Mouse (Mus musculus) CH12.LX (cell line): Measurements from ENCODE around the gene Plekhf1. TPM values are rescaled to one million over a fixed set of nuclear protein-coding genes. Genes with fewer than 3 reads are reported as not detected.

ENCODE experiments used
- DNase-seq: peaks from one replicate; pipeline ENCODE4 v3.0.0-alpha.2; 2013; ENCODE audit errors: extremely low read depth
- H3K27ac ChIP-seq: 2 replicates; pipeline ENCODE4 v1.5.1; 2012; ENCODE audit warnings: low read depth, mild to moderate bottlenecking, control low read depth, moderate library complexity; ENCODE audit not compliant: insufficient read depth
- H3K27me3 ChIP-seq: replicated peaks from 2 replicates; pipeline ENCODE3; 2012; ENCODE audit warnings: inconsistent platforms
- H3K36me3 ChIP-seq, 2 experiments: replicated peaks in 1 of 2; 2 replicates each; pipeline versions ENCODE3 to v1.6.1; 2012; ENCODE audit warnings: inconsistent platforms in 1 of 2, low read length in 1 of 2, mild to moderate bottlenecking in 1 of 2, mixed read lengths in 1 of 2, moderate library complexity in 1 of 2; ENCODE audit not compliant: control insufficient read depth in 1 of 2, insufficient read depth in 1 of 2
- H3K4me1 ChIP-seq, 2 experiments: 2 replicates each; pipeline ENCODE4 v1.6.1; 2012; ENCODE audit warnings: inconsistent platforms in 1 of 2, moderate library complexity in 1 of 2; ENCODE audit not compliant: insufficient read depth in 2 of 2, control insufficient read depth in 1 of 2
- H3K4me2 ChIP-seq: 2 replicates; pipeline ENCODE4 v1.6.1; 2012; ENCODE audit warnings: low read depth, mild to moderate bottlenecking, control low read depth; ENCODE audit not compliant: poor library complexity, insufficient read depth, severe bottlenecking
- H3K4me3 ChIP-seq, 3 experiments: fragments of 150-350 bp in 1 of 3; sonication (generic) in 1 of 3; replicated peaks in 1 of 3; 2 replicates each; pipeline versions ENCODE3 to v1.5.1; 2011 to 2012; ENCODE audit warnings: low read depth in 2 of 3, low read length in 2 of 3, mild to moderate bottlenecking in 2 of 3, moderate library complexity in 2 of 3, control low read depth in 1 of 3, improper control_type of control experiment in 1 of 3, inconsistent platforms in 1 of 3, mixed read lengths in 1 of 3; ENCODE audit not compliant: poor library complexity in 1 of 3
- H3K79me2 ChIP-seq: replicated peaks from 2 replicates; pipeline ENCODE4 v1.6.1; 2012; ENCODE audit warnings: mild to moderate bottlenecking, moderate library complexity; ENCODE audit not compliant: control insufficient read depth, poor library complexity, insufficient read depth, severe bottlenecking; ENCODE audit errors: extremely low read depth
- H3K9ac ChIP-seq: 2 replicates; pipeline ENCODE4 v1.6.1; 2012; ENCODE audit warnings: low read depth, mild to moderate bottlenecking, control low read depth, moderate library complexity; ENCODE audit not compliant: insufficient read depth
- H3K9me3 ChIP-seq: replicated peaks from 2 replicates; pipeline ENCODE3; 2012; ENCODE audit warnings: low read length, inconsistent platforms, mixed read lengths
- BHLHE40 ChIP-seq: IDR thresholded peaks from 2 replicates; pipeline ENCODE4 v1.6.1; 2011; ENCODE audit warnings: mild to moderate bottlenecking, low read depth, low read length, improper control_type of control experiment
- CHD1 ChIP-seq: IDR thresholded peaks from 2 replicates; pipeline ENCODE4 v1.6.1; 2012; ENCODE audit warnings: low read depth, low read length, improper control_type of control experiment, inconsistent platforms
- CHD2 ChIP-seq: IDR thresholded peaks from 2 replicates; pipeline ENCODE4 v1.6.1; 2011; ENCODE audit warnings: low read length, improper control_type of control experiment
- CTCF ChIP-seq, 2 experiments: IDR thresholded peaks in 1 of 2; conservative IDR thresholded peaks in 1 of 2; 2 replicates each; pipeline ENCODE4 v1.5.1; 2011 to 2012; ENCODE audit warnings: low read depth in 2 of 2, low read length in 2 of 2, improper control_type of control experiment in 1 of 2, inconsistent platforms in 1 of 2, mild to moderate bottlenecking in 1 of 2, moderate library complexity in 1 of 2
- E2F4 ChIP-seq: IDR thresholded peaks from 2 replicates; pipeline ENCODE4 v1.6.1; 2011; ENCODE audit warnings: low read depth, low read length, improper control_type of control experiment; ENCODE audit not compliant: insufficient replicate concordance
- ELF1 ChIP-seq: IDR thresholded peaks from 2 replicates; pipeline ENCODE4 v1.6.1; 2014; ENCODE audit warnings: low read depth, mild to moderate bottlenecking, inconsistent platforms, low read length, improper control_type of control experiment
- EP300 ChIP-seq: IDR thresholded peaks from 2 replicates; pipeline ENCODE4 v1.6.1; 2011; ENCODE audit warnings: low read length, improper control_type of control experiment
- ETS1 ChIP-seq: conservative IDR thresholded peaks from 2 replicates; pipeline ENCODE4 v1.6.1; 2012; ENCODE audit warnings: low read depth, mild to moderate bottlenecking, inconsistent platforms, low read length, improper control_type of control experiment, moderate library complexity
- GABPA ChIP-seq: IDR thresholded peaks from 2 replicates; pipeline ENCODE4 v1.6.1; 2012; ENCODE audit warnings: low read depth, low read length, improper control_type of control experiment, inconsistent platforms; ENCODE audit not compliant: insufficient replicate concordance
- HCFC1 ChIP-seq: IDR thresholded peaks from 2 replicates; pipeline ENCODE4 v1.6.1; 2012; ENCODE audit warnings: low read depth, mild to moderate bottlenecking, inconsistent platforms, low read length, improper control_type of control experiment
- IRF4 ChIP-seq: IDR thresholded peaks from 2 replicates; pipeline ENCODE4 v1.6.1; 2014; ENCODE audit warnings: low read depth, mild to moderate bottlenecking, inconsistent platforms, low read length, improper control_type of control experiment
- JUN ChIP-seq: IDR thresholded peaks from 2 replicates; pipeline ENCODE4 v1.6.1; 2011; ENCODE audit warnings: low read depth, mild to moderate bottlenecking, low read length, improper control_type of control experiment, moderate library complexity; ENCODE audit not compliant: insufficient read depth
- JUND ChIP-seq: conservative IDR thresholded peaks from 2 replicates; pipeline ENCODE4 v1.6.1; 2011; ENCODE audit warnings: low read depth, low read length, improper control_type of control experiment
- KAT2A ChIP-seq: IDR thresholded peaks from 2 replicates; pipeline ENCODE4 v1.6.1; 2012; ENCODE audit warnings: low read length, improper control_type of control experiment, inconsistent platforms; ENCODE audit not compliant: insufficient replicate concordance
- MAFK ChIP-seq: IDR thresholded peaks from 2 replicates; pipeline ENCODE4 v1.6.1; 2011; ENCODE audit warnings: low read length, improper control_type of control experiment; ENCODE audit not compliant: insufficient replicate concordance
- MAX ChIP-seq: IDR thresholded peaks from 2 replicates; pipeline ENCODE4 v1.6.1; 2011; ENCODE audit warnings: low read length, improper control_type of control experiment
- MAZ ChIP-seq: IDR thresholded peaks from 2 replicates; pipeline ENCODE4 v1.6.1; 2012; ENCODE audit warnings: low read depth, mild to moderate bottlenecking, inconsistent platforms, low read length, improper control_type of control experiment, moderate library complexity
- MEF2A ChIP-seq: IDR thresholded peaks from 2 replicates; pipeline ENCODE4 v1.6.1; 2014; ENCODE audit warnings: low read depth, mild to moderate bottlenecking, inconsistent platforms, low read length, improper control_type of control experiment, borderline replicate concordance
- MXI1 ChIP-seq: IDR thresholded peaks from 2 replicates; pipeline ENCODE4 v1.6.1; 2011; ENCODE audit warnings: mild to moderate bottlenecking, low read depth, low read length, improper control_type of control experiment
- MYC ChIP-seq: IDR thresholded peaks from 2 replicates; pipeline ENCODE4 v1.6.1; 2011; ENCODE audit warnings: low read depth, mild to moderate bottlenecking, improper control_type of control experiment, low read length
- NELFE ChIP-seq: IDR thresholded peaks from 2 replicates; pipeline ENCODE4 v1.6.1; 2011; ENCODE audit warnings: low read depth, low read length, improper control_type of control experiment
- NRF1 ChIP-seq: IDR thresholded peaks from 2 replicates; pipeline ENCODE4 v1.6.1; 2014; ENCODE audit warnings: low read depth, mild to moderate bottlenecking, inconsistent platforms, low read length, improper control_type of control experiment, moderate library complexity
- PAX5 ChIP-seq: IDR thresholded peaks from 2 replicates; pipeline ENCODE4 v1.6.1; 2012; ENCODE audit warnings: low read length, inconsistent platforms, mixed read lengths
- POLR2A ChIP-seq: IDR thresholded peaks from 2 replicates; pipeline ENCODE4 v1.6.1; 2011; ENCODE audit warnings: low read depth, mild to moderate bottlenecking, improper control_type of control experiment, low read length
- POLR2AphosphoS2 ChIP-seq: IDR thresholded peaks from 2 replicates; pipeline ENCODE4 v1.6.1; 2011; ENCODE audit warnings: low read depth, low read length, improper control_type of control experiment
- RAD21 ChIP-seq: IDR thresholded peaks from 2 replicates; pipeline ENCODE4 v1.6.1; 2011; ENCODE audit warnings: low read depth, mild to moderate bottlenecking, low read length, improper control_type of control experiment, moderate library complexity
- RCOR1 ChIP-seq: conservative IDR thresholded peaks from 2 replicates; pipeline ENCODE4 v1.6.1; 2012; ENCODE audit warnings: low read depth, mild to moderate bottlenecking, inconsistent platforms, low read length, improper control_type of control experiment
- SIN3A ChIP-seq: IDR thresholded peaks from 2 replicates; pipeline ENCODE4 v1.6.1; 2012; ENCODE audit warnings: low read length, improper control_type of control experiment, inconsistent platforms
- SMC3 ChIP-seq: IDR thresholded peaks from 2 replicates; pipeline ENCODE4 v1.6.1; 2011; ENCODE audit warnings: low read depth, low read length, improper control_type of control experiment
- TBP ChIP-seq: conservative IDR thresholded peaks from 2 replicates; pipeline ENCODE4 v1.6.1; 2011; ENCODE audit warnings: low read depth, low read length, improper control_type of control experiment
- TCF12 ChIP-seq: IDR thresholded peaks from 2 replicates; pipeline ENCODE4 v1.6.1; 2014; ENCODE audit warnings: low read depth, mild to moderate bottlenecking, inconsistent platforms, low read length, improper control_type of control experiment
- UBTF ChIP-seq: IDR thresholded peaks from 2 replicates; pipeline ENCODE4 v1.6.1; 2012; ENCODE audit warnings: low read depth, mild to moderate bottlenecking, inconsistent platforms, low read length, improper control_type of control experiment, moderate library complexity
- USF1 ChIP-seq: IDR thresholded peaks from 2 replicates; pipeline ENCODE4 v1.6.1; 2014; ENCODE audit warnings: low read depth, mild to moderate bottlenecking, inconsistent platforms, low read length, improper control_type of control experiment
- USF2 ChIP-seq: conservative IDR thresholded peaks from 2 replicates; pipeline ENCODE4 v1.6.1; 2011; ENCODE audit warnings: low read depth, low read length, improper control_type of control experiment
- ZC3H11A ChIP-seq: IDR thresholded peaks from 2 replicates; pipeline ENCODE4 v1.6.1; 2012; ENCODE audit warnings: low read depth, mild to moderate bottlenecking, inconsistent platforms, low read length, improper control_type of control experiment
- ZKSCAN1 ChIP-seq: IDR thresholded peaks from 2 replicates; pipeline ENCODE4 v1.6.1; 2012; ENCODE audit warnings: low read depth, inconsistent platforms, low read length, improper control_type of control experiment, borderline replicate concordance
- ZMIZ1 ChIP-seq: IDR thresholded peaks from 2 replicates; pipeline ENCODE4 v1.6.1; 2012; ENCODE audit warnings: low read depth, mild to moderate bottlenecking, inconsistent platforms, low read length, improper control_type of control experiment
- ZNF384 ChIP-seq: IDR thresholded peaks from 2 replicates; pipeline ENCODE4 v1.6.1; 2012; ENCODE audit warnings: low read depth, low read length, improper control_type of control experiment, inconsistent platforms
- dilution Hi-C: fragments of 300-500 bp; cut with MboI; formaldehyde crosslinking; loops from 2 replicates; pipeline ENCODE4 v1.14.3; 2020; ENCODE audit warnings: low sequenced_read_pairs; ENCODE audit not compliant: extremely low pct_unique_long_range_greater_than_20kb, extremely low pct_ligation_motif_present
- in situ Hi-C: fragments of 300-500 bp; cut with MboI; formaldehyde crosslinking; loops from 3 replicates; pipeline ENCODE4 v1.14.3; 2019; ENCODE audit warnings: low sequenced_read_pairs, low pct_ligation_motif_present, low pct_unique_long_range_greater_than_20kb, mixed read lengths
- polyA plus RNA-seq: library from polyadenylated mRNA; unstranded; fragments of >175 nt; gene quantifications from 2 replicates; pipeline ENCODE4 v1.2.1, GENCODE M21; 2012; ENCODE audit warnings: low read depth; ENCODE audit not compliant: insufficient read length
- total RNA-seq, 2 experiments: library from RNA; depleted of rRNA; stranded (reverse); fragments of 300-350 nt in 1 of 2; fragments of >200 nt in 1 of 2; gene quantifications; 2 replicates each; pipeline ENCODE4 v1.2.3; 2012 to 2014

The Plekhf1 gene
- total RNA-seq (2012; rRNA removed) (0.59 and 0.72 TPM in 2 replicates), total RNA-seq (2014; rRNA removed) (0.16 and 0.24 TPM in 2 replicates), polyA plus RNA-seq (0.12 TPM in 1 of 2 replicates, not detected in the other)

DNA sequence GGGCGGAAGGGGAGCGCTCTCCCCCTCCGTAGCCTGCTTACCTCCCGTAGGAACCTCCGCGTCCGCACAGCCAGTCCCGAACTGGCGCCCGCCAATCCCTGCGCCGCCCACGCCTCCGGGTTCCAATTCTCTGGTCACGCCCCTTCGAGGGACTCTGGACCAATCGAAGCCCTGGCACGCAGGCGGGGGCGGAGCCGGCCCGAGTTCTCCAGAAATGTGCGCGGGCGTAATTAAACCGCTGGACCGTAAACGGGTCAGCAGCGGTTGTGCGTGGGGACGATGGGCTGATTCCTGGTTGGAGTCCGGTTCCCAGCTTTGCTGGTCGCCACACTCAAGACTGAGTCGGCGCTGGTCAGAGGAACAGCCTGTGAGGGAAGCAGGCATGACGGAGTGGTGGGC, at the start of gene Plekhf1:
Gene Plekhf1 (minus strand): TSS at position 117 of the 399 bp plus-strand sequence.
- peaks cover 63% of the 10 kb centered on the region for H3K27me3 ChIP-seq
- H3K4me2 ChIP-seq: peak within 1 kb of the TSS; percentile 64
- peak within 1 kb of the TSS; percentile 8 for H3K9ac ChIP-seq
- no peaks in the 10 kb centered on the region for H3K79me2 ChIP-seq
- DNase-seq: peak; percentile 64
- H3K27ac ChIP-seq: no peak within 1 kb of the TSS
- TF ChIP-seq NRF1: peak; percentile 61
- TF ChIP-seq JUND: no peak
- TF ChIP-seq UBTF: no peak
- TF ChIP-seq IRF4: no peak; the same call in 1 of the 2 replicates
- TF ChIP-seq SIN3A: no peak
- no peak for TF ChIP-seq MYC
- no peak for TF ChIP-seq ZMIZ1
- no peak for TF ChIP-seq PAX5
- TF ChIP-seq CHD2: no peak
- TF ChIP-seq ZNF384: no peak
- no peak for TF ChIP-seq TBP
- no peak for TF ChIP-seq HCFC1
- TF ChIP-seq ELF1: peak; percentile 37; the same call in 1 of the 2 replicates
- TF ChIP-seq MXI1: peak; percentile 23; the same call in 1 of the 2 replicates
- TF ChIP-seq CHD1: no peak
- no peak for TF ChIP-seq JUN
- TF ChIP-seq POLR2AphosphoS2: no peak
- no peak for TF ChIP-seq KAT2A
- no peak for TF ChIP-seq ETS1
- TF ChIP-seq GABPA: no peak
- TF ChIP-seq BHLHE40: 0 out of 2 replicates have a peak, but pooled peaks have one; percentile 26
- no peak for TF ChIP-seq CTCF (conservative IDR thresholded peaks at IDR 0.05 in 1 of 2, IDR thresholded peaks at IDR 0.05 in 1 of 2; ENCODE audit: low read depth in 2 of 2, low read length in 2 of 2)
- TF ChIP-seq TCF12: 0 out of 2 replicates have a peak, but pooled peaks have one; percentile 15
- no peak for TF ChIP-seq MAZ
- no peak for TF ChIP-seq E2F4
- TF ChIP-seq MAFK: no peak
- no peak for TF ChIP-seq ZC3H11A
- no peak for TF ChIP-seq USF2
- no peak for TF ChIP-seq RAD21
- 0 out of 2 replicates have a peak, but pooled peaks have one; percentile 22 for TF ChIP-seq MAX
- TF ChIP-seq POLR2A: peak; percentile 58
- TF ChIP-seq SMC3: no peak
- no peak for TF ChIP-seq RCOR1
- TF ChIP-seq USF1: no peak
- TF ChIP-seq NELFE: 0 out of 2 replicates have a peak, but pooled peaks have one; percentile 23
- TF ChIP-seq MEF2A: no peak
- no peak for TF ChIP-seq ZKSCAN1
- no peak for TF ChIP-seq EP300
- TF ChIP-seq, all 38 proteins: peak for 8
- Histone ChIP-seq H3K4me3 (peak within 1 kb of the TSS; percentile 53 to 74 (median 55)), H3K36me3 (no peaks in the 10 kb centered on the region), H3K9me3 (peaks cover 2% of the 10 kb centered on the region), H3K4me1 (peaks cover 10 to 14% of the 10 kb centered on the region in 2 experiments)
- dilution Hi-C loops (no loop called here), in situ Hi-C loops (no loop called here)
